Mouse (Mus musculus) hindbrain, embryonic 11.5 days (tissue): ENCODE data around the gene Vps16. TPM values are rescaled to one million over a fixed set of nuclear protein-coding genes. Genes with fewer than 3 reads are reported as not detected.

Experiments used
- ATAC-seq: fragments of 200-750 bp; cut with Nextera tagmentation; 2 replicates; pipeline ENCODE4 v1.8.0; 2017; ENCODE audit warnings: mild to moderate bottlenecking, moderate TSS enrichment, moderate library complexity; ENCODE audit not compliant: low FRiP score
- DNase-seq: peaks from one replicate; pipeline ENCODE4 v3.0.0-alpha.2; 2015; ENCODE audit warnings: low spot score
- H3K27ac ChIP-seq: fragments of 300-500 bp; sonication (generic); 2 replicates; pipeline ENCODE4 v1.5.1; 2014; ENCODE audit warnings: mild to moderate bottlenecking, low read depth, low read length
- H3K27me3 ChIP-seq: fragments of 300-500 bp; sonication (generic); 2 replicates; pipeline ENCODE4 v1.6.1; 2014; ENCODE audit warnings: mild to moderate bottlenecking, low read length, moderate library complexity, mixed read lengths; ENCODE audit not compliant: control insufficient read depth, insufficient read depth
- H3K36me3 ChIP-seq: fragments of 300-500 bp; sonication (generic); 2 replicates; pipeline ENCODE4 v1.6.1; 2014; ENCODE audit warnings: mild to moderate bottlenecking, low read length, moderate library complexity, mixed read lengths; ENCODE audit not compliant: control insufficient read depth, insufficient read depth
- H3K4me1 ChIP-seq: fragments of 300-500 bp; sonication (generic); replicated peaks from 2 replicates; pipeline ENCODE4 v1.6.1; 2014; ENCODE audit warnings: low read length, mixed read lengths; ENCODE audit not compliant: control insufficient read depth, insufficient read depth
- H3K4me2 ChIP-seq: fragments of 300-500 bp; sonication (generic); replicated peaks from 2 replicates; pipeline ENCODE4 v1.6.1; 2014; ENCODE audit warnings: mild to moderate bottlenecking, low read depth, low read length
- H3K4me3 ChIP-seq: fragments of 300-500 bp; sonication (generic); 2 replicates; pipeline ENCODE4 v1.5.1; 2014; ENCODE audit warnings: low read depth, low read length
- H3K9ac ChIP-seq: fragments of 300-500 bp; sonication (generic); 2 replicates; pipeline ENCODE4 v1.6.1; 2014; ENCODE audit warnings: low read depth, low read length
- H3K9me3 ChIP-seq: fragments of 300-500 bp; sonication (generic); 2 replicates; pipeline ENCODE4 v1.6.1; 2016; ENCODE audit warnings: low read length; ENCODE audit not compliant: control insufficient read depth
- WGBS: fragments of 180-500 bp; shearing (Covaris S2); extraction: QIAGEN DNeasy Blood & Tissue Kit; methylation state at CpG from one replicate; pipeline ENCODE4 v1.1.7; 2014; 5-methylcytosine and 5-hydroxymethylcytosine counted together
- polyA plus RNA-seq: library from polyadenylated mRNA; unstranded; fragments of >200 nt; fragmentation: Nextera tagmentation; extraction: Ambion mirVana; gene quantifications from 2 replicates; pipeline ENCODE4 v1.2.1, GENCODE M21; 2014

The Vps16 gene
- polyA plus RNA-seq, 1 experiment from 2014 or later = 70.2 TPM

GRCm38 (mm10) chr2:130482700-130483099, 58.6 kb downstream of the Vps16 start:
- no peak for ATAC-seq
- Histone ChIP-seq H3K36me3 (no peaks in the 10 kb centered on the region), H3K27ac (no peak overlapping the region), H3K9me3 (0 out of 2 replicates have a peak, but pooled peaks cover 3% of the 10 kb centered on the region), H3K4me1 (no peaks in the 10 kb centered on the region), H3K27me3 (no peaks in the 10 kb centered on the region), H3K9ac (no peak overlapping the region), H3K4me2 (no peak overlapping the region), H3K4me3 (no peak overlapping the region)
- 83% methylated on average over 3 of the region's 3 CpGs for WGBS
- DNase-seq = no peak

DNA sequence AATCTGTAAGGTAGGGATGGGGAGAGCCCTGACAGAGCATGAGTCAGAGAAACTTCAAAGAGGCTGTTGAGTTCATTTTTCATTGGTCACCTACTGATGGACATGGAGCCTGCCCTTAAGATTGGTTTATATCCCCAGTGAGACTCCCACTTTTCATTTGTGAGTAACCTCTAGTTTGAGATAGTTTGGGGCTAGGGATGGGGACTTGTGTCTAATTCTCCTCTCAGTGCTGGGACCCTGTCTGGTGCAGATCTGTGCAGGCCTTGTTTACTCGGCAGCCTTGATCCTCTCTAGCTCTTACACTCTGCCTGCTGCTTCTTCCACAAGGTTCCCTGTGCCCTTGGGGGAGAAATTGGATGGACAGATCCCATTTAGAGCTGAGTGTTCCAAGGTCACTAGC, 60.1 kb downstream of the Vps16 start:
- H3K9ac ChIP-seq = no peak overlapping the region
- H3K36me3 ChIP-seq = no peaks in the 10 kb centered on the region
- no peak overlapping the region for H3K27ac ChIP-seq
- H3K4me1 ChIP-seq = no peaks in the 10 kb centered on the region
- H3K9me3 ChIP-seq = 0 out of 2 replicates have a peak, but pooled peaks cover 2% of the 10 kb centered on the region
- no peak overlapping the region for H3K4me2 ChIP-seq
- H3K27me3 ChIP-seq = no peaks in the 10 kb centered on the region
- no peak overlapping the region for H3K4me3 ChIP-seq
- 95% methylated on average over 1 of the region's 1 CpGs for WGBS
- ATAC-seq = no peak
- DNase-seq = no peak

GRCm38 (mm10) chr2:130488002-130488401, 63.9 kb downstream of the Vps16 start:
- 76% methylated on average over 2 of the region's 2 CpGs for WGBS
- H3K27me3 ChIP-seq = no peaks in the 10 kb centered on the region

GRCm38 (mm10) chr2:130488600-130488999, 64.5 kb downstream of the Vps16 start:
- Histone ChIP-seq H3K4me2 (no peak overlapping the region), H3K9ac (no peak overlapping the region), H3K9me3 (no peaks in the 10 kb centered on the region), H3K4me1 (no peaks in the 10 kb centered on the region; the same call in 1 of the 2 replicates), H3K27me3 (no peaks in the 10 kb centered on the region), H3K36me3 (no peaks in the 10 kb centered on the region), H3K27ac (no peak overlapping the region), H3K4me3 (no peak overlapping the region)
- ATAC-seq (no peak), DNase-seq (no peak)
- 92% methylated on average over 4 of the region's 4 CpGs for WGBS

More at GRCm38 (mm10) chr2:130488002-130488401, 63.9 kb downstream of the Vps16 start:
- Histone ChIP-seq H3K4me3 (no peak overlapping the region), H3K9ac (no peak overlapping the region), H3K9me3 (no peaks in the 10 kb centered on the region), H3K4me2 (no peak overlapping the region), H3K27ac (no peak overlapping the region), H3K36me3 (no peaks in the 10 kb centered on the region), H3K4me1 (no peaks in the 10 kb centered on the region; the same call in 1 of the 2 replicates)
- ATAC-seq = no peak
- no peak for DNase-seq

GRCm38 (mm10) chr2:130491162-130491561, 67.0 kb downstream of the Vps16 start:
- H3K4me2 ChIP-seq = no peak overlapping the region
- H3K4me3 ChIP-seq = no peak overlapping the region
- H3K4me1 ChIP-seq = no peaks in the 10 kb centered on the region; the same call in 1 of the 2 replicates
- no peaks in the 10 kb centered on the region for H3K36me3 ChIP-seq
- H3K27me3 ChIP-seq = no peaks in the 10 kb centered on the region
- no peaks in the 10 kb centered on the region for H3K9me3 ChIP-seq
- WGBS = 29% methylated on average over 4 of the region's 4 CpGs
- ATAC-seq = peak; percentile 75; the same call in 1 of the 2 replicates
- DNase-seq = peak; percentile 35
- H3K27ac ChIP-seq = peak overlapping the region; percentile 47; the same call in 1 of the 2 replicates
- H3K9ac ChIP-seq = no peak overlapping the region

- Histone ChIP-seq H3K4me2 (no peak overlapping the region), H3K36me3 (no peaks in the 10 kb centered on the region), H3K27me3 (no peaks in the 10 kb centered on the region), H3K9ac (no peak overlapping the region), H3K4me1 (no peaks in the 10 kb centered on the region; the same call in 1 of the 2 replicates), H3K4me3 (no peak overlapping the region), H3K27ac (peak overlapping the region; percentile 47; the same call in 1 of the 2 replicates), H3K9me3 (no peaks in the 10 kb centered on the region)
- WGBS = 12% methylated on average over 7 of the region's 7 CpGs
- DNase-seq (peak; percentile 76), ATAC-seq (peak; percentile 84)
Measured at GRCm38 (mm10) chr2:130491587-130491986, 67.4 kb downstream of the Vps16 start.

Other genes starting within 250 kb of the Vps16 start
- gene Snrpb, start 244.9 kb upstream of the Vps16 start, polyA plus RNA-seq = 698 and 723 TPM in 2 replicates
- gene Tmc2, start 229.1 kb upstream of the Vps16 start, polyA plus RNA-seq = not detected in 2 replicates
- gene Nop56, start 149.9 kb upstream of the Vps16 start, polyA plus RNA-seq = 297 and 331 TPM in 2 replicates
- gene Idh3b, start 139.8 kb upstream of the Vps16 start, polyA plus RNA-seq = 141 and 147 TPM in 2 replicates
- gene Ebf4, start 129.2 kb upstream of the Vps16 start, polyA plus RNA-seq = 1.1 and 1.2 TPM in 2 replicates
- gene Cpxm1, start 26.8 kb upstream of the Vps16 start, polyA plus RNA-seq = 31.8 and 32.1 TPM in 2 replicates
- not detected in 2 replicates for gene Gm28372, start 19.1 kb upstream of the Vps16 start, polyA plus RNA-seq
- gene 1700020A23Rik, start 19.1 kb upstream of the Vps16 start, polyA plus RNA-seq = not detected in 2 replicates
- gene Tmem239, start 17.9 kb upstream of the Vps16 start, polyA plus RNA-seq = not detected in 2 replicates
- gene Pced1a, start 362 bp downstream of the Vps16 start, polyA plus RNA-seq = 8.1 and 10.3 TPM in 2 replicates
- gene Ptpra, start 25.9 kb downstream of the Vps16 start, polyA plus RNA-seq = 102 TPM in 2 replicates
- gene Mrps26, start 139.4 kb downstream of the Vps16 start, polyA plus RNA-seq = 77.4 and 86.5 TPM in 2 replicates
- gene Oxt, start 151.8 kb downstream of the Vps16 start, polyA plus RNA-seq = not detected in 2 replicates
- gene Avp, start 158.2 kb downstream of the Vps16 start, polyA plus RNA-seq = not detected in 2 replicates
- 20.2 and 22.0 TPM in 2 replicates for gene Fastkd5, start 205.7 kb downstream of the Vps16 start, polyA plus RNA-seq
- 16.3 and 17.3 TPM in 2 replicates for gene Ubox5, start 205.7 kb downstream of the Vps16 start, polyA plus RNA-seq
- 0.98 and 1.6 TPM in 2 replicates for gene Lzts3, start 218.5 kb downstream of the Vps16 start, polyA plus RNA-seq
- 50.2 and 57.7 TPM in 2 replicates for gene Ddrgk1, start 240.3 kb downstream of the Vps16 start, polyA plus RNA-seq
- gene Itpa, start 243.3 kb downstream of the Vps16 start, polyA plus RNA-seq = 132 and 137 TPM in 2 replicates